Mouse (Mus musculus) CH12.LX (cell line): ENCODE measurements around the gene Rpl26. TPM values are rescaled to one million over a fixed set of nuclear protein-coding genes. Genes with fewer than 3 reads are reported as not detected.
"Not testable (repeated sequence)": the region's sequence is repeated elsewhere in the genome, so short reads cannot be mapped to it uniquely, and the experiment has no call there.

ENCODE experiments used
- DNase-seq: peaks from one replicate; pipeline ENCODE4 v3.0.0-alpha.2; 2013; ENCODE audit errors: extremely low read depth
- H3K27ac ChIP-seq: 2 replicates; pipeline ENCODE4 v1.5.1; 2012; ENCODE audit warnings: low read depth, mild to moderate bottlenecking, control low read depth, moderate library complexity; ENCODE audit not compliant: insufficient read depth
- H3K27me3 ChIP-seq: replicated peaks from 2 replicates; pipeline ENCODE3; 2012; ENCODE audit warnings: inconsistent platforms
- H3K36me3 ChIP-seq, 2 experiments: replicated peaks in 1 of 2; 2 replicates each; pipeline versions ENCODE3 to v1.6.1; 2012; ENCODE audit warnings: inconsistent platforms in 1 of 2, low read length in 1 of 2, mild to moderate bottlenecking in 1 of 2, mixed read lengths in 1 of 2, moderate library complexity in 1 of 2; ENCODE audit not compliant: control insufficient read depth in 1 of 2, insufficient read depth in 1 of 2
- H3K4me1 ChIP-seq, 2 experiments: 2 replicates each; pipeline ENCODE4 v1.6.1; 2012; ENCODE audit warnings: inconsistent platforms in 1 of 2, moderate library complexity in 1 of 2; ENCODE audit not compliant: insufficient read depth in 2 of 2, control insufficient read depth in 1 of 2
- H3K4me2 ChIP-seq: 2 replicates; pipeline ENCODE4 v1.6.1; 2012; ENCODE audit warnings: low read depth, mild to moderate bottlenecking, control low read depth; ENCODE audit not compliant: poor library complexity, insufficient read depth, severe bottlenecking
- H3K4me3 ChIP-seq, 3 experiments: fragments of 150-350 bp in 1 of 3; sonication (generic) in 1 of 3; replicated peaks in 1 of 3; 2 replicates each; pipeline versions ENCODE3 to v1.5.1; 2011 to 2012; ENCODE audit warnings: low read depth in 2 of 3, low read length in 2 of 3, mild to moderate bottlenecking in 2 of 3, moderate library complexity in 2 of 3, control low read depth in 1 of 3, improper control_type of control experiment in 1 of 3, inconsistent platforms in 1 of 3, mixed read lengths in 1 of 3; ENCODE audit not compliant: poor library complexity in 1 of 3
- H3K79me2 ChIP-seq: replicated peaks from 2 replicates; pipeline ENCODE4 v1.6.1; 2012; ENCODE audit warnings: mild to moderate bottlenecking, moderate library complexity; ENCODE audit not compliant: control insufficient read depth, poor library complexity, insufficient read depth, severe bottlenecking; ENCODE audit errors: extremely low read depth
- H3K9ac ChIP-seq: 2 replicates; pipeline ENCODE4 v1.6.1; 2012; ENCODE audit warnings: low read depth, mild to moderate bottlenecking, control low read depth, moderate library complexity; ENCODE audit not compliant: insufficient read depth
- H3K9me3 ChIP-seq: replicated peaks from 2 replicates; pipeline ENCODE3; 2012; ENCODE audit warnings: low read length, inconsistent platforms, mixed read lengths
- E2F4 ChIP-seq: IDR thresholded peaks from 2 replicates; pipeline ENCODE4 v1.6.1; 2011; ENCODE audit warnings: low read depth, low read length, improper control_type of control experiment; ENCODE audit not compliant: insufficient replicate concordance
- EP300 ChIP-seq: IDR thresholded peaks from 2 replicates; pipeline ENCODE4 v1.6.1; 2011; ENCODE audit warnings: low read length, improper control_type of control experiment
- HCFC1 ChIP-seq: IDR thresholded peaks from 2 replicates; pipeline ENCODE4 v1.6.1; 2012; ENCODE audit warnings: low read depth, mild to moderate bottlenecking, inconsistent platforms, low read length, improper control_type of control experiment
- KAT2A ChIP-seq: IDR thresholded peaks from 2 replicates; pipeline ENCODE4 v1.6.1; 2012; ENCODE audit warnings: low read length, improper control_type of control experiment, inconsistent platforms; ENCODE audit not compliant: insufficient replicate concordance
- MAX ChIP-seq: IDR thresholded peaks from 2 replicates; pipeline ENCODE4 v1.6.1; 2011; ENCODE audit warnings: low read length, improper control_type of control experiment
- MXI1 ChIP-seq: IDR thresholded peaks from 2 replicates; pipeline ENCODE4 v1.6.1; 2011; ENCODE audit warnings: mild to moderate bottlenecking, low read depth, low read length, improper control_type of control experiment
- MYC ChIP-seq: IDR thresholded peaks from 2 replicates; pipeline ENCODE4 v1.6.1; 2011; ENCODE audit warnings: low read depth, mild to moderate bottlenecking, improper control_type of control experiment, low read length
- PAX5 ChIP-seq: IDR thresholded peaks from 2 replicates; pipeline ENCODE4 v1.6.1; 2012; ENCODE audit warnings: low read length, inconsistent platforms, mixed read lengths
- RAD21 ChIP-seq: IDR thresholded peaks from 2 replicates; pipeline ENCODE4 v1.6.1; 2011; ENCODE audit warnings: low read depth, mild to moderate bottlenecking, low read length, improper control_type of control experiment, moderate library complexity
- RCOR1 ChIP-seq: conservative IDR thresholded peaks from 2 replicates; pipeline ENCODE4 v1.6.1; 2012; ENCODE audit warnings: low read depth, mild to moderate bottlenecking, inconsistent platforms, low read length, improper control_type of control experiment
- SIN3A ChIP-seq: IDR thresholded peaks from 2 replicates; pipeline ENCODE4 v1.6.1; 2012; ENCODE audit warnings: low read length, improper control_type of control experiment, inconsistent platforms
- TBP ChIP-seq: conservative IDR thresholded peaks from 2 replicates; pipeline ENCODE4 v1.6.1; 2011; ENCODE audit warnings: low read depth, low read length, improper control_type of control experiment
- UBTF ChIP-seq: IDR thresholded peaks from 2 replicates; pipeline ENCODE4 v1.6.1; 2012; ENCODE audit warnings: low read depth, mild to moderate bottlenecking, inconsistent platforms, low read length, improper control_type of control experiment, moderate library complexity
- USF2 ChIP-seq: conservative IDR thresholded peaks from 2 replicates; pipeline ENCODE4 v1.6.1; 2011; ENCODE audit warnings: low read depth, low read length, improper control_type of control experiment
- dilution Hi-C: fragments of 300-500 bp; cut with MboI; formaldehyde crosslinking; loops from 2 replicates; pipeline ENCODE4 v1.14.3; 2020; ENCODE audit warnings: low sequenced_read_pairs; ENCODE audit not compliant: extremely low pct_unique_long_range_greater_than_20kb, extremely low pct_ligation_motif_present
- in situ Hi-C: fragments of 300-500 bp; cut with MboI; formaldehyde crosslinking; loops from 3 replicates; pipeline ENCODE4 v1.14.3; 2019; ENCODE audit warnings: low sequenced_read_pairs, low pct_ligation_motif_present, low pct_unique_long_range_greater_than_20kb, mixed read lengths
- polyA plus RNA-seq: library from polyadenylated mRNA; unstranded; fragments of >175 nt; gene quantifications from 2 replicates; pipeline ENCODE4 v1.2.1, GENCODE M21; 2012; ENCODE audit warnings: low read depth; ENCODE audit not compliant: insufficient read length
- total RNA-seq, 2 experiments: library from RNA; depleted of rRNA; stranded (reverse); fragments of 300-350 nt in 1 of 2; fragments of >200 nt in 1 of 2; gene quantifications; 2 replicates each; pipeline ENCODE4 v1.2.3; 2012 to 2014

Gene Rpl26
- total and polyA plus RNA-seq, 3 experiments = 3,408 to 6,551 (median 6,508) TPM

- no peak for DNase-seq
- H3K27me3 ChIP-seq = peaks cover 29% of the 10 kb centered on the region
- no peaks in the 10 kb centered on the region for H3K36me3 ChIP-seq
- H3K9me3 ChIP-seq = no peaks in the 10 kb centered on the region
- dilution Hi-C loops = no loop called here
- H3K79me2 ChIP-seq = no peaks in the 10 kb centered on the region
- no peak overlapping the region for H3K4me3 ChIP-seq
- peaks cover 5 to 13% of the 10 kb centered on the region in 2 experiments for H3K4me1 ChIP-seq
- no peak overlapping the region for H3K4me2 ChIP-seq
- H3K27ac ChIP-seq = no peak overlapping the region
- TF ChIP-seq MYC (no peak), E2F4 (no peak), SIN3A (no peak), RAD21 (no peak)
- in situ Hi-C loops = no loop called here
- no peak overlapping the region for H3K9ac ChIP-seq
These were observed 28.6 kb downstream of the Rpl26 start for GRCm38 (mm10) chr11:68929947-68930346.

DNA sequence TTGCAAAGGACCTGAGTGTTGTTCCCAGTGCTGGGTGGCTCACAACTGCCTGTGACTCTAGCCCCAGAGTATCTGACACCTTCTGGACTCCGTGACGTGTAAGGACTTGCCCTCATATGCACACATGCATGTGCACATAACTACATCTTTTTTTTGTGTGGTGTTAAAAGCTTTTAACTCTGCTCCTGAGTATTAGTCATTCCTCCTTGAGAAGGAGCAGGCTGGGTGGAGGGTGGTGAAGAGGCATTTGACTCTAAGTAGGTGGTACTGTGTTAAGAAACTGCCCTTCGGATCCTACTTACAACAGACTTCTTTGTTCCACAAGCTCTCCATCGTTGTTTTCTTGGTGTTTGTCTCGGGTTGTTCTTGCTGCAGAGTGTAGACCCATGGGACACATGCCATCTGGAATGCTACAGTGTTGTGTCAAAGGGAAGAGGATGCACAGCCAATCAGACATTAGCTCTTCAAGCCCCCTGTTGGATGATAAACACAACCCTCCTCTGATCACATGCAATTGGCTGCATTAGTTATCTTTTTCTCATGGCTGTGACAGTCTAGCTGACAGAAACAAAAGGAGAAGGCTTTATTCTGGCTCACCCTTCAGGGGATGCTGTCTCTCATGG is 32.6 kb downstream of the Rpl26 start:
- DNase-seq = no peak
- in situ Hi-C loops (no loop called here), dilution Hi-C loops (no loop called here)
- Histone ChIP-seq H3K36me3 (no peaks in the 10 kb centered on the region), H3K79me2 (no peaks in the 10 kb centered on the region), H3K4me3 (no peak overlapping the region), H3K4me2 (no peak overlapping the region), H3K4me1 (peaks cover 5 to 16% of the 10 kb centered on the region in 2 experiments), H3K9me3 (no peaks in the 10 kb centered on the region), H3K27ac (no peak overlapping the region), H3K9ac (no peak overlapping the region), H3K27me3 (peaks cover 10% of the 10 kb centered on the region)
- no peak for TF ChIP-seq KAT2A
- no peak for TF ChIP-seq PAX5
- TF ChIP-seq MAX = no peak
- no peak for TF ChIP-seq USF2
- no peak for TF ChIP-seq UBTF
- no peak for TF ChIP-seq RCOR1
- no peak for TF ChIP-seq MXI1
- no peak for TF ChIP-seq HCFC1
- TF ChIP-seq E2F4 = no peak
- no peak for TF ChIP-seq EP300

- H3K27me3 ChIP-seq, H3K9me3 ChIP-seq, H3K4me3 ChIP-seq, DNase-seq, dilution Hi-C loops, H3K79me2 ChIP-seq, in situ Hi-C loops, H3K9ac ChIP-seq, H3K36me3 ChIP-seq, H3K27ac ChIP-seq, H3K4me2 ChIP-seq: not testable (repeated sequence)
- peaks cover 5 to 32% of the 10 kb centered on the region in 2 experiments for H3K4me1 ChIP-seq
- 0 out of 2 replicates have a peak, but pooled peaks have one; percentile 59 for TF ChIP-seq TBP
These were observed 35.6 kb downstream of the Rpl26 start for GRCm38 (mm10) chr11:68936951-68937350.
